Mouse (Mus musculus) embryonic facial prominence, embryonic 10.5 days (tissue): ENCODE measurements at regions not wholly inside any gene's neighbourhood (a gene's known extent, or its start where the extent isn't known, plus 50 kb on each side); places are given as distances from the start of the nearest gene placed in this dataset.

Source experiments
- DNase-seq: peaks from one replicate; pipeline ENCODE4 v3.0.0-alpha.2; 2017; ENCODE audit warnings: low spot score
- H3K27ac ChIP-seq: fragments of 300-500 bp; sonication (generic); replicated peaks from 2 replicates; pipeline ENCODE4 v1.5.1; 2016; ENCODE audit warnings: mild to moderate bottlenecking
- H3K27me3 ChIP-seq: fragments of 300-500 bp; sonication (generic); replicated peaks from 2 replicates; pipeline ENCODE4 v1.6.1; 2016; ENCODE audit warnings: low read depth, mild to moderate bottlenecking; ENCODE audit not compliant: poor library complexity, severe bottlenecking
- H3K36me3 ChIP-seq: fragments of 300-500 bp; sonication (generic); replicated peaks from 2 replicates; pipeline ENCODE4 v1.6.1; 2016; ENCODE audit warnings: mild to moderate bottlenecking, moderate library complexity
- H3K4me1 ChIP-seq: fragments of 300-500 bp; sonication (generic); 2 replicates; pipeline ENCODE4 v1.6.1; 2016
- H3K4me3 ChIP-seq: fragments of 300-500 bp; sonication (generic); 2 replicates; pipeline ENCODE4 v1.5.1; 2016; ENCODE audit warnings: mild to moderate bottlenecking, moderate library complexity
- H3K9me3 ChIP-seq: fragments of 300-500 bp; sonication (generic); 2 replicates; pipeline ENCODE4 v1.6.1; 2016; ENCODE audit warnings: mild to moderate bottlenecking
- WGBS: fragments of 180-500 bp; shearing (Covaris S2); methylation state at CpG from one replicate; pipeline ENCODE4 v1.1.7; 2016; 5-methylcytosine and 5-hydroxymethylcytosine counted together

- no peaks in the 10 kb centered on the region for H3K36me3 ChIP-seq
- DNase-seq: no peak
- peaks cover 13% of the 10 kb centered on the region for H3K9me3 ChIP-seq
- 97% methylated on average over 13 of the region's 13 CpGs for WGBS
- H3K4me3 ChIP-seq: no peak overlapping the region
- H3K27ac ChIP-seq: no peak overlapping the region
- no peaks in the 10 kb centered on the region for H3K27me3 ChIP-seq
- H3K4me1 ChIP-seq: no peaks in the 10 kb centered on the region
These were observed 114.1 kb downstream of the Ets2 start for GRCm38 (mm10) chr16:95815966-95816365.

GRCm38 (mm10) chr16:95815206-95815731 lies 113.4 kb downstream of the Ets2 start:
- no peak for DNase-seq
- H3K4me3 ChIP-seq: no peak overlapping the region
- no peak overlapping the region for H3K27ac ChIP-seq
- H3K4me1 ChIP-seq: no peaks in the 10 kb centered on the region
- 91% methylated on average over 6 of the region's 6 CpGs for WGBS
- no peaks in the 10 kb centered on the region for H3K27me3 ChIP-seq
- H3K9me3 ChIP-seq: peaks cover 13% of the 10 kb centered on the region
- H3K36me3 ChIP-seq: no peaks in the 10 kb centered on the region

GRCm38 (mm10) chr16:95814513-95815118 lies 112.7 kb downstream of the Ets2 start:
- Histone ChIP-seq H3K36me3 (no peaks in the 10 kb centered on the region), H3K4me1 (no peaks in the 10 kb centered on the region), H3K27ac (no peak overlapping the region), H3K9me3 (peaks cover 13% of the 10 kb centered on the region), H3K4me3 (no peak overlapping the region), H3K27me3 (no peaks in the 10 kb centered on the region)
- 88% methylated on average over 9 of the region's 9 CpGs for WGBS
- DNase-seq: no peak

GRCm38 (mm10) chr16:95811092-95811491 lies 109.2 kb downstream of the Ets2 start:
- Histone ChIP-seq H3K36me3 (no peaks in the 10 kb centered on the region), H3K27ac (no peak overlapping the region), H3K4me1 (0 out of 2 replicates have a peak, but pooled peaks cover 3% of the 10 kb centered on the region), H3K27me3 (no peaks in the 10 kb centered on the region), H3K4me3 (no peak overlapping the region), H3K9me3 (no peaks in the 10 kb centered on the region)
- 83% methylated on average over 6 of the region's 6 CpGs for WGBS
- DNase-seq: no peak

- Histone ChIP-seq H3K9me3 (no peaks in the 10 kb centered on the region), H3K4me1 (0 out of 2 replicates have a peak, but pooled peaks cover 3% of the 10 kb centered on the region), H3K4me3 (no peak overlapping the region), H3K36me3 (no peaks in the 10 kb centered on the region), H3K27ac (no peak overlapping the region), H3K27me3 (no peaks in the 10 kb centered on the region)
- 92% methylated on average over 21 of the region's 21 CpGs for WGBS
- DNase-seq: no peak
These were observed 107.4 kb downstream of the Ets2 start for GRCm38 (mm10) chr16:95809127-95809876.

GRCm38 (mm10) chr16:95806510-95806909 lies 104.6 kb downstream of the Ets2 start:
- WGBS: 88% methylated on average over 5 of the region's 5 CpGs
- Histone ChIP-seq H3K4me1 (0 out of 2 replicates have a peak, but pooled peaks cover 3% of the 10 kb centered on the region), H3K27me3 (no peaks in the 10 kb centered on the region), H3K27ac (no peak overlapping the region), H3K4me3 (no peak overlapping the region), H3K9me3 (no peaks in the 10 kb centered on the region), H3K36me3 (no peaks in the 10 kb centered on the region)
- no peak for DNase-seq

GRCm38 (mm10) chr16:95804199-95804598 lies 102.3 kb downstream of the Ets2 start:
- 29% methylated on average over 1 of the region's 1 CpGs for WGBS
- 0 out of 2 replicates have a peak, but pooled peaks cover 6% of the 10 kb centered on the region for H3K4me1 ChIP-seq

GRCm38 (mm10) chr16:95802641-95803040 lies 100.8 kb downstream of the Ets2 start:
- no peak overlapping the region for H3K27ac ChIP-seq
- peaks cover 11% of the 10 kb centered on the region; the same call in 1 of the 2 replicates for H3K4me1 ChIP-seq
- no peak for DNase-seq

More at GRCm38 (mm10) chr16:95804199-95804598, 102.3 kb downstream of the Ets2 start:
- Histone ChIP-seq H3K36me3 (no peaks in the 10 kb centered on the region), H3K27ac (no peak overlapping the region), H3K27me3 (no peaks in the 10 kb centered on the region), H3K9me3 (no peaks in the 10 kb centered on the region), H3K4me3 (no peak overlapping the region)
- DNase-seq: no peak

GRCm38 (mm10) chr16:95802207-95802606 lies 100.3 kb downstream of the Ets2 start:
- H3K27me3 ChIP-seq: no peaks in the 10 kb centered on the region
- no peaks in the 10 kb centered on the region for H3K9me3 ChIP-seq
- no peak overlapping the region for H3K4me3 ChIP-seq
- no peak overlapping the region for H3K27ac ChIP-seq
- no peak for DNase-seq
- H3K36me3 ChIP-seq: no peaks in the 10 kb centered on the region
- H3K4me1 ChIP-seq: peaks cover 11% of the 10 kb centered on the region; the same call in 1 of the 2 replicates
- 62% methylated on average over 4 of the region's 4 CpGs for WGBS

More at GRCm38 (mm10) chr16:95802641-95803040, 100.8 kb downstream of the Ets2 start:
- no peak overlapping the region for H3K4me3 ChIP-seq
- no peaks in the 10 kb centered on the region for H3K36me3 ChIP-seq
- no peaks in the 10 kb centered on the region for H3K9me3 ChIP-seq
- no peaks in the 10 kb centered on the region for H3K27me3 ChIP-seq

- H3K27ac ChIP-seq: no peak overlapping the region
- H3K36me3 ChIP-seq: no peaks in the 10 kb centered on the region
- H3K4me1 ChIP-seq: peaks cover 11% of the 10 kb centered on the region; the same call in 1 of the 2 replicates
- DNase-seq: no peak
- no peaks in the 10 kb centered on the region for H3K27me3 ChIP-seq
- no peaks in the 10 kb centered on the region for H3K9me3 ChIP-seq
- WGBS: 84% methylated on average over 7 of the region's 7 CpGs
- no peak overlapping the region for H3K4me3 ChIP-seq
These were observed 99.1 kb downstream of the Ets2 start for GRCm38 (mm10) chr16:95800911-95801442.

GRCm38 (mm10) chr16:95798582-95798981 lies 96.7 kb downstream of the Ets2 start:
- DNase-seq: no peak
- WGBS: 79% methylated on average over 9 of the region's 9 CpGs

GRCm38 (mm10) chr16:95798099-95798498 lies 96.2 kb downstream of the Ets2 start:
- no peak for DNase-seq
- H3K4me3 ChIP-seq: no peak overlapping the region
- H3K9me3 ChIP-seq: no peaks in the 10 kb centered on the region
- WGBS: 84% methylated on average over 11 of the region's 11 CpGs
- no peak overlapping the region for H3K27ac ChIP-seq
- H3K27me3 ChIP-seq: no peaks in the 10 kb centered on the region
- peaks cover 21% of the 10 kb centered on the region for H3K4me1 ChIP-seq
- no peaks in the 10 kb centered on the region for H3K36me3 ChIP-seq

More at GRCm38 (mm10) chr16:95798582-95798981, 96.7 kb downstream of the Ets2 start:
- Histone ChIP-seq H3K36me3 (no peaks in the 10 kb centered on the region), H3K27me3 (no peaks in the 10 kb centered on the region), H3K4me3 (no peak overlapping the region), H3K9me3 (no peaks in the 10 kb centered on the region), H3K4me1 (peaks cover 21% of the 10 kb centered on the region), H3K27ac (no peak overlapping the region)
